Mouse (Mus musculus) C2C12 (cell line): ENCODE results near the gene Uvrag. TPM values are rescaled to one million over a fixed set of nuclear protein-coding genes. Genes with fewer than 3 reads are reported as not detected.

Experiments used
- H3K27me3 ChIP-seq: one replicate; pipeline ENCODE4 v1.6.1; 2011; ENCODE audit not compliant: control insufficient read depth, insufficient read depth, insufficient read length
- H3K36me3 ChIP-seq: one replicate; pipeline ENCODE4 v1.6.1; 2011; ENCODE audit not compliant: control insufficient read depth, insufficient read depth
- H3K4me3 ChIP-seq: one replicate; pipeline ENCODE4 v1.5.1; 2011; ENCODE audit warnings: mild to moderate bottlenecking, control low read depth; ENCODE audit not compliant: poor library complexity, insufficient read depth, severe bottlenecking
- H3K79me2 ChIP-seq: one replicate; pipeline ENCODE4 v1.6.1; 2011; ENCODE audit not compliant: control insufficient read depth, insufficient read depth
- H3K79me3 ChIP-seq: one replicate; pipeline ENCODE4 v1.6.1; 2011; ENCODE audit warnings: low read depth, control low read depth
- H3ac ChIP-seq: one replicate; pipeline ENCODE3; 2011; ENCODE audit warnings: low read depth; ENCODE audit not compliant: control insufficient read depth, insufficient read length
- CEBPB ChIP-seq: IDR thresholded peaks from one replicate; pipeline ENCODE4 v1.6.1; 2011; ENCODE audit warnings: low read depth, mild to moderate bottlenecking, control low read depth, moderate library complexity
- CTCF ChIP-seq: IDR thresholded peaks from one replicate; pipeline ENCODE4 v1.5.1; 2011; ENCODE audit not compliant: control insufficient read depth, insufficient read depth, insufficient read length
- FOSL1 ChIP-seq: IDR thresholded peaks from one replicate; pipeline ENCODE4 v1.8.0; 2011; ENCODE audit warnings: mild to moderate bottlenecking, low read length; ENCODE audit not compliant: poor library complexity, insufficient read depth, severe bottlenecking
- MAX ChIP-seq: IDR thresholded peaks from one replicate; pipeline ENCODE4 v1.6.1; 2011; ENCODE audit warnings: mild to moderate bottlenecking, control low read depth
- MYOD1 ChIP-seq: IDR thresholded peaks from one replicate; pipeline ENCODE4 v1.6.1; 2011; ENCODE audit warnings: low read depth; ENCODE audit not compliant: control insufficient read depth, insufficient read length
- MYOG ChIP-seq: IDR thresholded peaks from one replicate; pipeline ENCODE4 v1.6.1; 2011; ENCODE audit not compliant: control insufficient read depth, insufficient read length; ENCODE audit errors: extremely low read depth
- USF1 ChIP-seq: IDR thresholded peaks from one replicate; pipeline ENCODE4 v1.6.1; 2011; ENCODE audit warnings: low read depth, mild to moderate bottlenecking, control low read depth, moderate library complexity
- polyA plus RNA-seq: library from polyadenylated mRNA; unstranded; fragments of >200 nt; fragmentation: generic; extraction: Trizol; gene quantifications from one replicate; pipeline ENCODE4 v1.2.1, GENCODE M21; 2012; ENCODE audit warnings: missing spikeins

Gene Uvrag
- polyA plus RNA-seq, 1 experiment = 9.0 TPM

- TF ChIP-seq CEBPB = no peak
- no peak for TF ChIP-seq FOSL1
- no peak for TF ChIP-seq CTCF
- TF ChIP-seq MYOG = no peak
- TF ChIP-seq MYOD1 = no peak
- no peak for TF ChIP-seq USF1
- no peak for TF ChIP-seq MAX
- no peaks in the 10 kb centered on the region for H3K79me2 ChIP-seq
- H3K36me3 ChIP-seq = no peaks in the 10 kb centered on the region
- H3K79me3 ChIP-seq = no peaks in the 10 kb centered on the region
- no peak overlapping the region for H3ac ChIP-seq
- no peak overlapping the region for H3K4me3 ChIP-seq
- H3K27me3 ChIP-seq = no peaks in the 10 kb centered on the region
Measured at GRCm38 (mm10) chr7:98985935-98986334, 155.0 kb downstream of the Uvrag start.

- Histone ChIP-seq H3K79me2 (no peaks in the 10 kb centered on the region), H3K36me3 (no peaks in the 10 kb centered on the region), H3K79me3 (no peaks in the 10 kb centered on the region), H3K27me3 (no peaks in the 10 kb centered on the region), H3ac (no peak overlapping the region), H3K4me3 (no peak overlapping the region)
- no peak for TF ChIP-seq MAX
Measured at GRCm38 (mm10) chr7:98985489-98985888, 155.5 kb downstream of the Uvrag start.

GRCm38 (mm10) chr7:98984319-98984718 lies 156.6 kb downstream of the Uvrag start:
- Histone ChIP-seq H3K79me3 (no peaks in the 10 kb centered on the region), H3ac (no peak overlapping the region), H3K27me3 (no peaks in the 10 kb centered on the region), H3K79me2 (no peaks in the 10 kb centered on the region), H3K36me3 (no peaks in the 10 kb centered on the region), H3K4me3 (no peak overlapping the region)
- TF ChIP-seq CTCF (no peak), CEBPB (no peak), FOSL1 (no peak), MYOD1 (no peak), MAX (no peak), MYOG (no peak), USF1 (no peak)

- TF ChIP-seq CEBPB (no peak), CTCF (no peak), USF1 (no peak), FOSL1 (no peak), MYOG (no peak), MYOD1 (no peak), MAX (no peak)
- Histone ChIP-seq H3K36me3 (no peaks in the 10 kb centered on the region), H3K79me2 (no peaks in the 10 kb centered on the region), H3K27me3 (no peaks in the 10 kb centered on the region), H3K79me3 (no peaks in the 10 kb centered on the region), H3ac (no peak overlapping the region), H3K4me3 (no peak overlapping the region)
Measured at GRCm38 (mm10) chr7:98983058-98983457, 157.9 kb downstream of the Uvrag start.

- TF ChIP-seq FOSL1 (no peak), USF1 (no peak), CTCF (no peak), MYOD1 (no peak), MYOG (no peak), CEBPB (no peak), MAX (no peak)
- Histone ChIP-seq H3K4me3 (no peak overlapping the region), H3K36me3 (no peaks in the 10 kb centered on the region), H3K79me3 (no peaks in the 10 kb centered on the region), H3ac (no peak overlapping the region), H3K79me2 (no peaks in the 10 kb centered on the region), H3K27me3 (no peaks in the 10 kb centered on the region)
Measured at GRCm38 (mm10) chr7:98981423-98981822, 159.5 kb downstream of the Uvrag start.

- no peaks in the 10 kb centered on the region for H3K79me2 ChIP-seq
- no peaks in the 10 kb centered on the region for H3K79me3 ChIP-seq
- no peak overlapping the region for H3K4me3 ChIP-seq
- no peaks in the 10 kb centered on the region for H3K27me3 ChIP-seq
- H3K36me3 ChIP-seq = no peaks in the 10 kb centered on the region
- H3ac ChIP-seq = no peak overlapping the region
- TF ChIP-seq FOSL1 (no peak), MYOG (no peak), CTCF (no peak), USF1 (no peak), CEBPB (no peak), MAX (no peak), MYOD1 (no peak)
Measured at GRCm38 (mm10) chr7:98976839-98977457, 164.0 kb downstream of the Uvrag start.
